Comparison of ENCODE assay signal across 28 mouse cellular contexts in genomic region chr13:20517702-20518101, GRCm38 (mm10).
"Had no signal": no experiment of that assay in that cellular context is flagged by ENCODE, and none has a peak within 500 bp of the region (broad histone marks: within the 10 kb centered on the region; RNA-seq: fewer than 3 reads in every experiment).

No protein-coding gene starts in this region.

- H3K4me2 ChIP-seq: heart, embryonic 11.5 days; heart, embryonic 13.5 days; heart, embryonic 15.5 days; hindbrain, embryonic 13.5 days; hindbrain, embryonic 15.5 days; intestine, embryonic 15.5 days; limb, embryonic 12.5 days; liver, embryonic 11.5 days; liver, embryonic 13.5 days; liver, embryonic 15.5 days had no signal

- H3K4me3 ChIP-seq: heart, adult 2 months; heart, embryonic 13.5 days; heart, embryonic 15.5 days; hindbrain, embryonic 10.5 days; hindbrain, embryonic 13.5 days; hindbrain, embryonic 15.5 days; intestine, embryonic 15.5 days; layer of hippocampus, adult 2 months; left cerebral cortex, adult 2 months; limb, embryonic 10.5 days; limb, embryonic 12.5 days; liver, embryonic 13.5 days; liver, embryonic 15.5 days had no signal

- H3K27me3 ChIP-seq: heart, embryonic 13.5 days; heart, embryonic 15.5 days; hindbrain, embryonic 13.5 days; hindbrain, embryonic 15.5 days; intestine, embryonic 15.5 days; limb, embryonic 12.5 days; liver, embryonic 13.5 days; liver, embryonic 15.5 days had no signal

- H3K27ac ChIP-seq: heart, adult 2 months; heart, embryonic 13.5 days; heart, embryonic 15.5 days; hindbrain, embryonic 10.5 days; hindbrain, embryonic 13.5 days; hindbrain, embryonic 15.5 days; intestine, embryonic 15.5 days; layer of hippocampus, adult 2 months; left cerebral cortex, adult 2 months; limb, embryonic 10.5 days; limb, embryonic 12.5 days; liver, embryonic 13.5 days; liver, embryonic 15.5 days had no signal

- H3K9me3 ChIP-seq: heart, embryonic 13.5 days; heart, embryonic 15.5 days; hindbrain, embryonic 10.5 days; hindbrain, embryonic 13.5 days; hindbrain, embryonic 15.5 days; intestine, embryonic 15.5 days; limb, embryonic 10.5 days; limb, embryonic 12.5 days; liver, embryonic 13.5 days; liver, embryonic 15.5 days had no signal

- H3K9ac ChIP-seq: heart, embryonic 13.5 days; heart, embryonic 15.5 days; hindbrain, embryonic 13.5 days; hindbrain, embryonic 15.5 days; intestine, embryonic 15.5 days; limb, embryonic 12.5 days; liver, embryonic 13.5 days; liver, embryonic 15.5 days had no signal

- DNase-seq: gastrocnemius, postnatal 14 days; gastrocnemius, postnatal 36 days; heart, adult 11 months; heart, adult 2 months; heart, postnatal 14 days; heart, postnatal 36 days; kidney, adult 18-20 months; kidney, adult 8-10 months; kidney, postnatal 10 days; kidney, postnatal 25 days; kidney, postnatal 4 days; liver; liver, embryonic 13.5 days had no signal

- H3K36me3 ChIP-seq: heart, embryonic 13.5 days; heart, embryonic 15.5 days; hindbrain, embryonic 10.5 days; hindbrain, embryonic 13.5 days; hindbrain, embryonic 15.5 days; intestine, embryonic 15.5 days; limb, embryonic 10.5 days; limb, embryonic 12.5 days; liver, embryonic 13.5 days; liver, embryonic 15.5 days had no signal

- H3K4me1 ChIP-seq: heart, embryonic 15.5 days; intestine, embryonic 15.5 days; limb, embryonic 12.5 days; liver, embryonic 13.5 days; liver, embryonic 15.5 days had no signal

- ATAC-seq: inflammation-experienced regulatory T-cells, adult 6 months; intestine, embryonic 15.5 days; intestine, postnatal 0 days had no signal
